Mouse (Mus musculus) bone marrow macrophage, adult 2 months (primary cell): Measurements from ENCODE around the gene Hcar1. TPM values are rescaled to one million over a fixed set of nuclear protein-coding genes. Genes with fewer than 3 reads are reported as not detected.
A peak's percentile ranks its signal among the peaks of the same experiment; 100 is the strongest.

Experiments
- H3K27ac ChIP-seq: 2 replicates; pipeline ENCODE4 v1.5.1; 2012; ENCODE audit warnings: low read depth, low read length; ENCODE audit not compliant: insufficient read depth
- H3K4me1 ChIP-seq: 2 replicates; pipeline ENCODE4 v1.6.1; 2012; ENCODE audit warnings: low read length; ENCODE audit not compliant: control insufficient read depth, insufficient read depth
- H3K4me3 ChIP-seq: 2 replicates; pipeline ENCODE4 v1.5.1; 2012; ENCODE audit warnings: mild to moderate bottlenecking, low read length, moderate library complexity; ENCODE audit not compliant: insufficient read depth
- CTCF ChIP-seq: IDR thresholded peaks from 2 replicates; pipeline ENCODE4 v1.5.1; 2012; ENCODE audit warnings: low read depth, mild to moderate bottlenecking, low read length, moderate library complexity
- POLR2A ChIP-seq: IDR thresholded peaks from 2 replicates; pipeline ENCODE4 v1.6.1; 2012; ENCODE audit warnings: mild to moderate bottlenecking, low read depth, low read length, borderline replicate concordance
- polyA plus RNA-seq: library from polyadenylated mRNA; stranded (reverse); fragments of >200 nt; gene quantifications from 2 replicates; pipeline ENCODE4 v1.2.4, GENCODE M21; 2012; ENCODE audit not compliant: missing spikeins, insufficient read depth, insufficient read length

Gene Hcar1
- not detected in 2 replicates for polyA plus RNA-seq

- Histone ChIP-seq H3K27ac (no peak within 1 kb of the TSS), H3K4me3 (no peak within 1 kb of the TSS), H3K4me1 (peaks cover 12% of the 10 kb centered on the region)
- no peak for TF ChIP-seq POLR2A
- TF ChIP-seq CTCF: no peak
Observed at GRCm38 (mm10) chr5:123879928-123880327, at the start of gene Hcar1. Hcar1 (minus strand) TSS chr5:123880020.

- Histone ChIP-seq H3K27ac (no peak within 1 kb of the TSS), H3K4me1 (no peaks in the 10 kb centered on the region), H3K4me3 (no peak within 1 kb of the TSS)
- TF ChIP-seq CTCF (no peak), POLR2A (no peak)
Observed at GRCm38 (mm10) chr5:123927118-123927517, 47.3 kb upstream of the Hcar1 start, which contains the start of gene Gm43518. Gm43518 (plus strand) TSS chr5:123927418.

- TF ChIP-seq POLR2A (no peak), CTCF (no peak)
- Histone ChIP-seq H3K4me3 (no peak overlapping the region), H3K4me1 (no peaks in the 10 kb centered on the region), H3K27ac (no peak overlapping the region)
Observed at GRCm38 (mm10) chr5:123922112-123922511, 42.3 kb upstream of the Hcar1 start.

GRCm38 (mm10) chr5:123914852-123915251, 35.0 kb upstream of the Hcar1 start:
- no peak for TF ChIP-seq POLR2A
- no peak for TF ChIP-seq CTCF
- peaks cover 38% of the 10 kb centered on the region for H3K4me1 ChIP-seq
- H3K27ac ChIP-seq: no peak overlapping the region; the same call in 1 of the 2 replicates
- H3K4me3 ChIP-seq: no peak overlapping the region

GRCm38 (mm10) chr5:123907631-123907977, 27.8 kb upstream of the Hcar1 start:
- peaks cover 42% of the 10 kb centered on the region for H3K4me1 ChIP-seq
- H3K4me3 ChIP-seq: peak overlapping the region; percentile 96
- H3K27ac ChIP-seq: peak overlapping the region; percentile 72
- no peak for TF ChIP-seq CTCF
- TF ChIP-seq POLR2A: no peak

GRCm38 (mm10) chr5:123906976-123907630, 27.3 kb upstream of the Hcar1 start, which contains the start of gene Denr:
Denr (plus strand) TSS chr5:123907175.
- TF ChIP-seq POLR2A: no peak
- peak; percentile 76 for TF ChIP-seq CTCF
- Histone ChIP-seq H3K4me1 (peaks cover 37% of the 10 kb centered on the region), H3K4me3 (peak within 1 kb of the TSS; percentile 96), H3K27ac (peak within 1 kb of the TSS; percentile 78)

- Histone ChIP-seq H3K27ac (peak overlapping the region; percentile 78), H3K4me1 (peaks cover 38% of the 10 kb centered on the region), H3K4me3 (peak overlapping the region; percentile 63)
- no peak for TF ChIP-seq CTCF
- TF ChIP-seq POLR2A: no peak
Observed at GRCm38 (mm10) chr5:123906146-123906975, 26.5 kb upstream of the Hcar1 start.

GRCm38 (mm10) chr5:123904059-123904672, 24.3 kb upstream of the Hcar1 start:
- Histone ChIP-seq H3K4me1 (peaks cover 29% of the 10 kb centered on the region), H3K27ac (no peak overlapping the region), H3K4me3 (no peak overlapping the region)
- TF ChIP-seq POLR2A (no peak), CTCF (no peak)

GRCm38 (mm10) chr5:123897352-123897751, 17.5 kb upstream of the Hcar1 start:
- H3K27ac ChIP-seq: peak overlapping the region; percentile 89
- peaks cover 48% of the 10 kb centered on the region for H3K4me1 ChIP-seq
- TF ChIP-seq CTCF: no peak
- H3K4me3 ChIP-seq: no peak overlapping the region

- TF ChIP-seq CTCF (no peak), POLR2A (no peak)
- Histone ChIP-seq H3K4me1 (peaks cover 52% of the 10 kb centered on the region), H3K27ac (peak overlapping the region; percentile 89; the same call in 1 of the 2 replicates), H3K4me3 (no peak overlapping the region)
Observed at GRCm38 (mm10) chr5:123896395-123896794, 16.6 kb upstream of the Hcar1 start.
